9 mouse cellular contexts compared by ENCODE assay signal in the genomic region with DNA sequence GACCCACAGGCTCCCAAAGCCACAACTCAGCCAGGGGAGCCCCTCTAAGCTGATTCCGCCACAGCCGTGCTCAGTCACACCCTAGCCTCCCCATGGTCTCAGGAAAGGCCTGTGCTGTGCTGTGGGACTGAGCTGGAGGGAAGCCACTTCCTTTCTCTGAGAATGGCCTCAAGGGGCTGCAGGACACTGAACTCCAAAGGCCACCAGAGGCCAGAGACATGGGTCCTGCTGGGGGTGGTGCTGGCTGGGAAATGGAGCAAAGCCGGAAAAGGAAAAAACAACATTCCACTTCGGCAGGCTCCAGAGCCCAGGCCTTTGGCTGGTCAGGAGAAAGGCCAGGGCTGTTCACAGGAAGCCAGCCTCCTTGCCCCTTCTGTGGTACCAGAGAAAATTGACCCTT. TPM values are rescaled to one million over a fixed set of nuclear protein-coding genes. Genes with fewer than 3 reads are reported as not detected.
A peak's percentile ranks its signal among the peaks of the same experiment; 100 is the strongest.
DNase-seq lines count a peak whose midpoint lies in the region; ATAC-seq and TF ChIP-seq lines count a peak whose summit lies in the region.
"Had no signal": no experiment of that assay in that cellular context is flagged by ENCODE, and none has a peak within 500 bp of the region (broad histone marks: within the 10 kb centered on the region; RNA-seq: fewer than 3 reads in every experiment).

No protein-coding gene starts in this region.

- ATAC-seq in lung, embryonic 16.5 days (ENCODE audit: low read depth) = peak; percentile 89
- ATAC-seq in activated CD4-positive, CD25-positive, alpha-beta regulatory T cell, adult 4 months = no peak

- H3K27me3 ChIP-seq in kidney, adult 2 months (replicated peaks; ENCODE audit: control insufficient read depth, insufficient read depth, low read length) = no peaks in the 10 kb centered on the region
- no peaks in the 10 kb centered on the region for H3K27me3 ChIP-seq in lung, embryonic 16.5 days (ENCODE audit: control insufficient read depth, insufficient read depth, low read depth, low read length)

- TF ChIP-seq CTCF in kidney, adult 2 months (conservative IDR thresholded peaks at IDR 0.05; ENCODE audit: insufficient read depth, insufficient read length, low read depth, low read length) = no peak

- H3K4me2 ChIP-seq in lung, embryonic 16.5 days (ENCODE audit: low read depth, low read length) = no peak overlapping the region

- H3K4me3 ChIP-seq in kidney, adult 2 months (ENCODE audit: insufficient read depth, low read depth, low read length) = no peak overlapping the region
- H3K4me3 ChIP-seq in lung, embryonic 16.5 days (ENCODE audit: low read length) = no peak overlapping the region
- H3K4me3 ChIP-seq: erythroblast, embryonic 14.5 days had no signal

- H3K36me3 ChIP-seq in kidney, adult 2 months (ENCODE audit: control insufficient read depth, insufficient read depth, low read length) = peaks cover 13% of the 10 kb centered on the region
- H3K36me3 ChIP-seq in lung, embryonic 16.5 days (ENCODE audit: control insufficient read depth, insufficient read depth, low read length) = peaks cover 75% of the 10 kb centered on the region

- H3K4me1 ChIP-seq in kidney, adult 2 months (ENCODE audit: control insufficient read depth, insufficient read depth, low read length) = peaks cover 9% of the 10 kb centered on the region; the same call in 1 of the 2 replicates
- peaks cover 2% of the 10 kb centered on the region; the same call in 1 of the 2 replicates for H3K4me1 ChIP-seq in lung, embryonic 16.5 days (replicated peaks; ENCODE audit: control insufficient read depth, insufficient read depth, low read length)

- no peak for TF ChIP-seq POLR2A in kidney, adult 2 months (IDR thresholded peaks at IDR 0.05; ENCODE audit: low read depth, low read length)

- peak overlapping the region; percentile 86 for H3K27ac ChIP-seq in kidney, adult 2 months (ENCODE audit: insufficient read depth, low read depth, low read length)
- H3K27ac ChIP-seq in lung, embryonic 16.5 days (ENCODE audit: low read length) = peak overlapping the region; percentile 81

- H3K9ac ChIP-seq in lung, embryonic 16.5 days (ENCODE audit: low read length) = no peak overlapping the region

- DNase-seq in adrenal gland, adult (ENCODE audit: inconsistent age in 2 of 2, low spot score in 1 of 2) = peak; percentile 66 to 77
- no peak for DNase-seq in adrenal gland, postnatal 4 days (ENCODE audit: low spot score in 2 of 2)
- DNase-seq in heart, adult 18-20 months = peak; percentile 75 to 93
- peak; percentile 93 for DNase-seq in kidney, adult 2 months
- no peak for DNase-seq in cerebellum, adult 9-10 months
- DNase-seq in layer of hippocampus, postnatal 14 days (ENCODE audit: low spot score in 2 of 2) = no peak

- 29% methylated on average over 4 of the region's 4 CpGs for WGBS in kidney, adult 2 months
- 55% methylated on average over 4 of the region's 4 CpGs for WGBS in lung, embryonic 16.5 days

- H3K9me3 ChIP-seq in lung, embryonic 16.5 days (ENCODE audit: control insufficient read depth, low read length) = no peaks in the 10 kb centered on the region

RNA-seq across cellular contexts. Expression of a gene that starts 30.4 kb away (rescaled TPM):
- total RNA-seq in adrenal gland, postnatal 4 days (2021) = under 1 TPM; 0.11 to 0.17 TPM
- under 1 TPM; 0.31 to 0.35 TPM for total RNA-seq in heart, adult 18-20 months (2021)
- 0.11 and 0.24 TPM in 2 replicates for polyA plus RNA-seq in kidney, adult 2 months (2012; rRNA removed)
- 0.43 and 0.49 TPM in 2 replicates for polyA plus RNA-seq in lung, embryonic 16.5 days (2015; fragmentation: Nextera tagmentation; extraction: Ambion mirVana)
- 1 to 10 TPM in 1 of 2 experiments, under 1 TPM in 1; 0.67 to 1.3 TPM for total RNA-seq in layer of hippocampus, postnatal 14 days (2021)
- polyA plus RNA-seq in activated CD4-positive, CD25-positive, alpha-beta regulatory T cell, adult 4 months (2017; shearing (Covaris generic)) = under 1 TPM in 1 of 2 experiments, not detected in 1; 0.34 TPM
- polyA plus RNA-seq: erythroblast, embryonic 14.5 days had no signal

RNA-seq across cellular contexts. Expression of a gene that starts 48.0 kb away (rescaled TPM):
- 1 to 10 TPM; 3.9 TPM for total RNA-seq in adrenal gland, postnatal 4 days (2021)
- total RNA-seq in heart, adult 18-20 months (2021) = 1 to 10 TPM in 1 of 2 experiments, under 1 TPM in 1; 0.93 to 1.8 TPM
- polyA plus RNA-seq in kidney, adult 2 months (2012; rRNA removed) = 1.1 and 1.6 TPM in 2 replicates
- polyA plus RNA-seq in lung, embryonic 16.5 days (2015; fragmentation: Nextera tagmentation; extraction: Ambion mirVana) = 1.0 and 2.8 TPM in 2 replicates
- total RNA-seq in layer of hippocampus, postnatal 14 days (2021) = not detected
- polyA plus RNA-seq in activated CD4-positive, CD25-positive, alpha-beta regulatory T cell, adult 4 months (2017; shearing (Covaris generic)) = 1 to 10 TPM; 2.5 to 2.8 TPM
- polyA plus RNA-seq: erythroblast, embryonic 14.5 days had no signal

RNA-seq across cellular contexts. Expression of a gene that starts 50.5 kb away (rescaled TPM):
- 100 to 1,000 TPM; 220 to 242 TPM for total RNA-seq in adrenal gland, postnatal 4 days (2021)
- total RNA-seq in heart, adult 18-20 months (2021) = 10 to 100 TPM; 64.7 to 66.4 TPM
- polyA plus RNA-seq in kidney, adult 2 months (2012; rRNA removed) = 340 and 367 TPM in 2 replicates
- 313 and 319 TPM in 2 replicates for polyA plus RNA-seq in lung, embryonic 16.5 days (2015; fragmentation: Nextera tagmentation; extraction: Ambion mirVana)
- total RNA-seq in layer of hippocampus, postnatal 14 days (2021) = 100 to 1,000 TPM; 123 to 132 TPM
- polyA plus RNA-seq in activated CD4-positive, CD25-positive, alpha-beta regulatory T cell, adult 4 months (2017; shearing (Covaris generic)) = 100 to 1,000 TPM in 1 of 2 experiments, 10 to 100 TPM in 1; 84.6 to 128 TPM

Comparison
In these comparisons a context has a peak if more than half of its experiments do, and no peak if none do; other contexts are left out.
1. DNase-seq: peak in adrenal gland, adult (2 of 2), heart, adult 18-20 months (2 of 2) and kidney, adult 2 months (single experiment); none in adrenal gland, postnatal 4 days (0 of 2), cerebellum, adult 9-10 months (single experiment) and layer of hippocampus, postnatal 14 days (0 of 2).